Mouse (Mus musculus): ENCODE measurements at regions not wholly inside any gene's neighbourhood (a gene's known extent, or its start where the extent isn't known, plus 50 kb on each side); places are given as distances from the start of the nearest gene placed in this dataset.

- DNase-seq (ENCODE audit: inconsistent age in 2 of 2, low spot score in 1 of 2), result no peak
Observed at GRCm38 (mm10) chr11:56901201-56901600, 110.0 kb upstream of the Gria1 start.

- DNase-seq (ENCODE audit: inconsistent age in 2 of 2, low spot score in 1 of 2), result no peak
Observed at GRCm38 (mm10) chr11:56925368-56925896, 85.8 kb upstream of the Gria1 start.

- no peak for DNase-seq (ENCODE audit: inconsistent age in 2 of 2, low spot score in 1 of 2)
Observed at GRCm38 (mm10) chr11:56932766-56933165, 78.4 kb upstream of the Gria1 start.

GRCm38 (mm10) chr11:56952357-56952756, 58.8 kb upstream of the Gria1 start:
- no peak for DNase-seq (ENCODE audit: inconsistent age in 2 of 2, low spot score in 1 of 2)

GRCm38 (mm10) chr11:56957824-56958223, 53.4 kb upstream of the Gria1 start:
- no peak for DNase-seq (ENCODE audit: inconsistent age in 2 of 2, low spot score in 1 of 2)

All from adrenal gland, adult (tissue).